Mouse (Mus musculus) right cerebral cortex, postnatal 14 days (tissue): Measurements from ENCODE around the gene Cx3cr1.

Source experiments
- DNase-seq: peaks from one replicate; pipeline ENCODE4 v3.0.0; 2022

The Cx3cr1 gene

GRCm38 (mm10) chr9:119852347-119853030 is 217.2 kb downstream of the Cx3cr1 start:
- no peak for DNase-seq
